Comparison of ENCODE assay signal across 1 mouse cellular context in the genomic region with DNA sequence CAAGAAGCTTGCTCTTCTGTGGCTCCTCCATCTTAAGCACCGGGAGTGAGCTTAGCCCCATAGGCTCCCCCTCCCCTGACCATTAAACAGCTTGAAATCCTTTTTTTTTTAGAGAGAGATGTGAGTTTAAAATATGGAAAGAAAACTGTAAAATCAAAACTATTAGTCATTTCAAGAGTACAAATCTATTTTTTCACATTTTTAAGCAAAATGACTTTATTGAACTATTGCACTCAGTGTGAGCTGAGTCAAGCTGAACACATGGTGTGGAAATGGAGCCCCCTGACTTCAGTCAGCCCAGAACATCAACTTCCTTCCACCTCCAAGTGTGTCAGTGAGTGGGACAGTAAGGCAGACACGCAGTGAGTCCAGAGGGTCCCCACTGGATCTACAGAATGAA.
TF ChIP-seq lines count a peak whose summit lies in the region.

No protein-coding gene starts in this region.

TF ChIP-seq in CH12.LX, 34 proteins besides CTCF, POLR2A, EP300 and RAD21:
- TF ChIP-seq JUN (IDR thresholded peaks at IDR 0.05; ENCODE audit: insufficient read depth, low read depth, low read length) (peak; percentile 25; the same call in 1 of the 2 replicates), MYC (IDR thresholded peaks at IDR 0.05; ENCODE audit: low read depth, low read length) (peak; percentile 61; the same call in 1 of the 2 replicates), ZNF384 (IDR thresholded peaks at IDR 0.05; ENCODE audit: low read depth, low read length) (peak; percentile 60), JUND (conservative IDR thresholded peaks at IDR 0.05; ENCODE audit: low read depth, low read length) (peak; percentile 72; the same call in 1 of the 2 replicates), IRF4 (IDR thresholded peaks at IDR 0.05; ENCODE audit: low read depth, low read length) (no peak)
